Mouse (Mus musculus) kidney, embryonic 14.5 days (tissue): ENCODE measurements around the gene Slc37a2. TPM values are rescaled to one million over a fixed set of nuclear protein-coding genes. Genes with fewer than 3 reads are reported as not detected.

Experiments
- polyA plus RNA-seq: library from polyadenylated mRNA; unstranded; fragments of >200 nt; fragmentation: Nextera tagmentation; extraction: Ambion mirVana; gene quantifications from 2 replicates; pipeline ENCODE4 v1.2.1, GENCODE M21; 2014

Gene Slc37a2
- polyA plus RNA-seq, 1 experiment from 2014 or later = 1.6 TPM

Other genes starting within 250 kb of the Slc37a2 start
- 5.4 and 5.5 TPM in 2 replicates for gene Pknox2, start 108.3 kb downstream of the Slc37a2 start, polyA plus RNA-seq
- 12.2 and 13.6 TPM in 2 replicates for gene Tmem218, start 47.5 kb downstream of the Slc37a2 start, polyA plus RNA-seq
- gene Ccdc15, start 92.7 kb upstream of the Slc37a2 start, polyA plus RNA-seq = 5.8 and 8.2 TPM in 2 replicates
- gene Hepacam, start 111.6 kb upstream of the Slc37a2 start, polyA plus RNA-seq = not detected in 2 replicates
- gene Robo4, start 146.2 kb upstream of the Slc37a2 start, polyA plus RNA-seq = 10.5 and 11.9 TPM in 2 replicates
- 0.09 and 0.11 TPM in 2 replicates for gene Robo3, start 177.5 kb upstream of the Slc37a2 start, polyA plus RNA-seq
- gene Msantd2, start 233.6 kb upstream of the Slc37a2 start, polyA plus RNA-seq = 28.5 and 33.2 TPM in 2 replicates